Mouse (Mus musculus) forebrain, embryonic 15.5 days (tissue): Measurements from ENCODE around the gene Myh1. TPM values are rescaled to one million over a fixed set of nuclear protein-coding genes. Genes with fewer than 3 reads are reported as not detected.

Source experiments
- ATAC-seq: fragments of 200-750 bp; cut with Nextera tagmentation; replicated peaks from 2 replicates; pipeline ENCODE4 v1.8.0; 2017; ENCODE audit warnings: mild to moderate bottlenecking, moderate TSS enrichment, moderate library complexity
- H3K27ac ChIP-seq: fragments of 300-500 bp; sonication (generic); replicated peaks from 2 replicates; pipeline ENCODE4 v1.5.1; 2015; ENCODE audit warnings: mild to moderate bottlenecking, inconsistent platforms
- H3K27me3 ChIP-seq: fragments of 300-500 bp; sonication (generic); 2 replicates; pipeline ENCODE4 v1.6.1; 2015; ENCODE audit warnings: inconsistent platforms
- H3K36me3 ChIP-seq: fragments of 300-500 bp; sonication (generic); 2 replicates; pipeline ENCODE4 v1.6.1; 2015; ENCODE audit warnings: mild to moderate bottlenecking, inconsistent platforms
- H3K4me1 ChIP-seq: fragments of 300-500 bp; sonication (generic); 2 replicates; pipeline ENCODE4 v1.6.1; 2015; ENCODE audit warnings: inconsistent platforms
- H3K4me2 ChIP-seq: fragments of 300-500 bp; sonication (generic); replicated peaks from 2 replicates; pipeline ENCODE4 v1.6.1; 2015; ENCODE audit warnings: mild to moderate bottlenecking, inconsistent platforms
- H3K4me3 ChIP-seq: fragments of 300-500 bp; sonication (generic); 2 replicates; pipeline ENCODE4 v1.5.1; 2015; ENCODE audit warnings: mild to moderate bottlenecking, inconsistent platforms
- H3K9ac ChIP-seq: fragments of 300-500 bp; sonication (generic); replicated peaks from 2 replicates; pipeline ENCODE4 v1.6.1; 2015; ENCODE audit warnings: mild to moderate bottlenecking, inconsistent platforms
- H3K9me3 ChIP-seq: fragments of 300-500 bp; sonication (generic); 2 replicates; pipeline ENCODE4 v1.6.1; 2016; ENCODE audit warnings: inconsistent platforms
- WGBS: fragments of 180-500 bp; shearing (Covaris S2); methylation state at CpG from one replicate; pipeline ENCODE4 v1.1.7; 2015; ENCODE audit warnings: mixed read lengths; 5-methylcytosine and 5-hydroxymethylcytosine counted together
- polyA plus RNA-seq: library from polyadenylated mRNA; unstranded; fragments of >200 nt; fragmentation: Nextera tagmentation; extraction: Ambion mirVana; gene quantifications from 2 replicates; pipeline ENCODE4 v1.2.1, GENCODE M21; 2015

Gene Myh1
- polyA plus RNA-seq, 1 experiment from 2014 or later: 0.08 TPM

GRCm38 (mm10) chr11:67236799-67237198, 36.9 kb downstream of the Myh1 start:
- Histone ChIP-seq H3K4me1 (no peaks in the 10 kb centered on the region), H3K27ac (no peak overlapping the region), H3K4me2 (no peak overlapping the region), H3K36me3 (no peaks in the 10 kb centered on the region), H3K4me3 (no peak overlapping the region), H3K27me3 (no peaks in the 10 kb centered on the region), H3K9me3 (no peaks in the 10 kb centered on the region), H3K9ac (no peak overlapping the region)
- no peak for ATAC-seq
- 89% methylated on average over 9 of the region's 9 CpGs for WGBS

GRCm38 (mm10) chr11:67237481-67238079, 37.7 kb downstream of the Myh1 start, which contains the start of gene Myh4:
Myh4 (plus strand) TSS chr11:67238029.
- Histone ChIP-seq H3K4me3 (no peak within 1 kb of the TSS), H3K4me2 (no peak within 1 kb of the TSS), H3K9ac (no peak within 1 kb of the TSS), H3K27me3 (no peaks in the 10 kb centered on the region), H3K4me1 (no peaks in the 10 kb centered on the region), H3K36me3 (no peaks in the 10 kb centered on the region), H3K9me3 (no peaks in the 10 kb centered on the region), H3K27ac (no peak within 1 kb of the TSS)
- WGBS: 68% methylated on average over 5 of the region's 5 CpGs
- ATAC-seq: no peak

- Histone ChIP-seq H3K9me3 (no peaks in the 10 kb centered on the region), H3K36me3 (no peaks in the 10 kb centered on the region), H3K9ac (no peak overlapping the region), H3K27ac (no peak overlapping the region), H3K4me1 (no peaks in the 10 kb centered on the region), H3K27me3 (no peaks in the 10 kb centered on the region), H3K4me3 (no peak overlapping the region), H3K4me2 (no peak overlapping the region)
- no peak for ATAC-seq
- WGBS: 76% methylated on average over 6 of the region's 6 CpGs
These were observed 41.2 kb downstream of the Myh1 start for GRCm38 (mm10) chr11:67241051-67241450.

GRCm38 (mm10) chr11:67253691-67254090, 53.8 kb downstream of the Myh1 start:
- H3K27me3 ChIP-seq: no peaks in the 10 kb centered on the region
- no peak overlapping the region for H3K4me3 ChIP-seq
- WGBS: 83% methylated on average over 4 of the region's 4 CpGs
- H3K4me2 ChIP-seq: no peak overlapping the region
- no peaks in the 10 kb centered on the region for H3K4me1 ChIP-seq
- ATAC-seq: peak; percentile 53; the same call in 1 of the 2 replicates
- no peaks in the 10 kb centered on the region for H3K9me3 ChIP-seq
- no peaks in the 10 kb centered on the region for H3K36me3 ChIP-seq
- no peak overlapping the region for H3K27ac ChIP-seq
- no peak overlapping the region for H3K9ac ChIP-seq

- WGBS: 88% methylated on average over 7 of the region's 7 CpGs
- H3K4me1 ChIP-seq: no peaks in the 10 kb centered on the region
- ATAC-seq: no peak
- H3K9ac ChIP-seq: no peak overlapping the region
- H3K27me3 ChIP-seq: no peaks in the 10 kb centered on the region
- H3K9me3 ChIP-seq: no peaks in the 10 kb centered on the region
- no peaks in the 10 kb centered on the region for H3K36me3 ChIP-seq
- no peak overlapping the region for H3K4me3 ChIP-seq
- H3K4me2 ChIP-seq: no peak overlapping the region
- no peak overlapping the region for H3K27ac ChIP-seq
These were observed 57.2 kb downstream of the Myh1 start for GRCm38 (mm10) chr11:67257048-67257447.

- no peak overlapping the region for H3K9ac ChIP-seq
- no peak overlapping the region for H3K27ac ChIP-seq
- no peaks in the 10 kb centered on the region for H3K4me1 ChIP-seq
- WGBS: 79% methylated on average over 6 of the region's 6 CpGs
- H3K27me3 ChIP-seq: no peaks in the 10 kb centered on the region
- no peak overlapping the region for H3K4me2 ChIP-seq
- H3K4me3 ChIP-seq: no peak overlapping the region
- no peak for ATAC-seq
- H3K9me3 ChIP-seq: no peaks in the 10 kb centered on the region
- no peaks in the 10 kb centered on the region for H3K36me3 ChIP-seq
These were observed 61.1 kb downstream of the Myh1 start for GRCm38 (mm10) chr11:67260956-67261355.

Other genes starting within 250 kb of the Myh1 start
- not detected in 2 replicates for gene Tmem238l, start 243.4 kb upstream of the Myh1 start, polyA plus RNA-seq
- gene Tmem220, start 174.9 kb upstream of the Myh1 start, polyA plus RNA-seq: 0.31 and 0.55 TPM in 2 replicates
- 34.2 and 34.9 TPM in 2 replicates for gene Adprm, start 147.5 kb upstream of the Myh1 start, polyA plus RNA-seq
- 14.7 and 15.5 TPM in 2 replicates for gene Sco1, start 147.4 kb upstream of the Myh1 start, polyA plus RNA-seq
- 0.08 and 0.48 TPM in 2 replicates for gene Myh3, start 121.8 kb upstream of the Myh1 start, polyA plus RNA-seq
- not detected in 2 replicates for gene Myh2, start 29.0 kb upstream of the Myh1 start, polyA plus RNA-seq
- 0.04 TPM in 1 of 2 replicates, not detected in the other for gene Myh4, start 38.0 kb downstream of the Myh1 start, polyA plus RNA-seq
- 0.11 and 0.23 TPM in 2 replicates for gene Myh8, start 77.1 kb downstream of the Myh1 start, polyA plus RNA-seq
- gene Myh13, start 121.6 kb downstream of the Myh1 start, polyA plus RNA-seq: 0.04 and 0.14 TPM in 2 replicates